Mouse (Mus musculus): ENCODE measurements around the gene Tln1.

DNA sequence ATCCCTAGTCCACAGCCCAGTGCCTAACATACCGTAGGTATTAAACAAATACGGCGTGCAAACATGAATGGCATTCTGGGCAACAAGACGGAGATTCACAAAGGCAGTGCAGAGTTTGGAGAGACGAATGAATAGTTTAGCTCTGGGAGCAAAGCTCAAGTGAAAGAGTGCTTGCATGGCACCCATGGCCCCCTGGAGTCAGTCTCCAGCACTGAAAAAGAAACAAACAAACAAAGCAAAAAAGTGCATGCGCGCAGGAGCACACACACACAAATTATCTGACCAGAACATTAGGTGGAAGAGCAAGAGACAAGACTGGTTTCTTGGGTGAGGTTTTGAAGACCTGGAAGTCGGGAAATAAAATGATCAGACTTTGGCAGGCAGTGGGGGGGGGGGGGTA, 56.4 kb downstream of the Tln1 start:
- TF ChIP-seq ZNF384 (IDR thresholded peaks at IDR 0.05; ENCODE audit: low read depth, low read length) (no peak), GABPA (IDR thresholded peaks at IDR 0.05; ENCODE audit: insufficient replicate concordance, low read depth, low read length) (no peak), POLR2A (IDR thresholded peaks at IDR 0.05; ENCODE audit: low read depth, low read length) (no peak), CTCF (conservative IDR thresholded peaks at IDR 0.05 in 1 of 2, IDR thresholded peaks at IDR 0.05 in 1 of 2; ENCODE audit: low read depth in 2 of 2, low read length in 2 of 2) (no peak), SIN3A (IDR thresholded peaks at IDR 0.05; ENCODE audit: low read length) (no peak), MAFK (IDR thresholded peaks at IDR 0.05; ENCODE audit: insufficient replicate concordance, low read length) (no peak), CHD2 (IDR thresholded peaks at IDR 0.05; ENCODE audit: low read length) (no peak)
